Mouse (Mus musculus) intestine, postnatal 0 days (tissue): ENCODE measurements around the gene Cdkn2aipnl. TPM values are rescaled to one million over a fixed set of nuclear protein-coding genes. Genes with fewer than 3 reads are reported as not detected.

ENCODE experiments used
- ATAC-seq: fragments of 200-750 bp; cut with Nextera tagmentation; 2 replicates; pipeline ENCODE4 v1.8.0; 2017; ENCODE audit warnings: mild to moderate bottlenecking, moderate TSS enrichment, moderate library complexity
- H3K27ac ChIP-seq: fragments of 300-500 bp; sonication (generic); 2 replicates; pipeline ENCODE4 v1.5.1; 2014; ENCODE audit warnings: mild to moderate bottlenecking, low read depth, low read length, moderate library complexity
- H3K27me3 ChIP-seq: fragments of 300-500 bp; sonication (generic); replicated peaks from 2 replicates; pipeline ENCODE4 v1.6.1; 2014; ENCODE audit warnings: low read length, mixed read lengths; ENCODE audit not compliant: control insufficient read depth, insufficient read depth
- H3K36me3 ChIP-seq: fragments of 300-500 bp; sonication (generic); 2 replicates; pipeline ENCODE4 v1.6.1; 2014; ENCODE audit warnings: mild to moderate bottlenecking, moderate library complexity; ENCODE audit not compliant: control insufficient read depth, insufficient read depth
- H3K4me1 ChIP-seq: fragments of 300-500 bp; sonication (generic); replicated peaks from 2 replicates; pipeline ENCODE4 v1.6.1; 2014; ENCODE audit warnings: antibody characterized with exemption, low read length, mixed read lengths; ENCODE audit not compliant: control insufficient read depth, insufficient read depth
- H3K4me2 ChIP-seq: fragments of 300-500 bp; sonication (generic); replicated peaks from 2 replicates; pipeline ENCODE4 v1.6.1; 2014; ENCODE audit warnings: low read depth, mild to moderate bottlenecking, moderate library complexity
- H3K4me3 ChIP-seq: fragments of 300-500 bp; sonication (generic); 2 replicates; pipeline ENCODE4 v1.5.1; 2014; ENCODE audit warnings: low read depth, low read length
- H3K9ac ChIP-seq: fragments of 300-500 bp; sonication (generic); 2 replicates; pipeline ENCODE4 v1.6.1; 2014; ENCODE audit warnings: mild to moderate bottlenecking, low read depth, low read length
- H3K9me3 ChIP-seq: fragments of 300-500 bp; sonication (generic); 2 replicates; pipeline ENCODE4 v1.6.1; 2016; ENCODE audit warnings: mixed run types; ENCODE audit not compliant: control insufficient read depth
- CTCF ChIP-seq: sonication (generic); IDR thresholded peaks from 2 replicates; pipeline ENCODE4 v1.5.1; 2016; ENCODE audit warnings: low read depth, mild to moderate bottlenecking, control low read depth, antibody characterized with exemption, moderate library complexity
- WGBS: fragments of 180-500 bp; shearing (Covaris S2); extraction: QIAGEN DNeasy Blood & Tissue Kit; methylation state at CpG from one replicate; pipeline ENCODE4 v1.1.7; 2014; 5-methylcytosine and 5-hydroxymethylcytosine counted together
- polyA plus RNA-seq: library from polyadenylated mRNA; unstranded; fragments of >200 nt; fragmentation: Nextera tagmentation; extraction: Ambion mirVana; gene quantifications from 2 replicates; pipeline ENCODE4 v1.2.1, GENCODE M21; 2015

Gene Cdkn2aipnl
- polyA plus RNA-seq, 1 experiment from 2014 or later: 49.0 TPM

- no peak for TF ChIP-seq CTCF
- H3K27me3 ChIP-seq: no peaks in the 10 kb centered on the region
- no peak overlapping the region for H3K4me2 ChIP-seq
- H3K36me3 ChIP-seq: no peaks in the 10 kb centered on the region
- H3K4me1 ChIP-seq: no peaks in the 10 kb centered on the region
- no peak for ATAC-seq
- no peaks in the 10 kb centered on the region for H3K9me3 ChIP-seq
- 69% methylated on average over 1 of the region's 1 CpGs for WGBS
- no peak overlapping the region for H3K9ac ChIP-seq
- H3K4me3 ChIP-seq: no peak overlapping the region
- H3K27ac ChIP-seq: no peak overlapping the region
Observed at GRCm38 (mm10) chr11:51926385-51926784, 41.1 kb upstream of the Cdkn2aipnl start.

- Histone ChIP-seq H3K27me3 (no peaks in the 10 kb centered on the region), H3K4me1 (no peaks in the 10 kb centered on the region), H3K4me3 (no peak overlapping the region), H3K4me2 (no peak overlapping the region), H3K9ac (no peak overlapping the region), H3K27ac (no peak overlapping the region), H3K9me3 (no peaks in the 10 kb centered on the region), H3K36me3 (no peaks in the 10 kb centered on the region)
- no peak for TF ChIP-seq CTCF
- ATAC-seq: no peak
- 74% methylated on average over 2 of the region's 2 CpGs for WGBS
Observed at GRCm38 (mm10) chr11:51927106-51927505, 40.4 kb upstream of the Cdkn2aipnl start.

- TF ChIP-seq CTCF: no peak
- no peaks in the 10 kb centered on the region for H3K27me3 ChIP-seq
- no peak for ATAC-seq
Observed at GRCm38 (mm10) chr11:51931138-51931537, 36.3 kb upstream of the Cdkn2aipnl start.

DNA sequence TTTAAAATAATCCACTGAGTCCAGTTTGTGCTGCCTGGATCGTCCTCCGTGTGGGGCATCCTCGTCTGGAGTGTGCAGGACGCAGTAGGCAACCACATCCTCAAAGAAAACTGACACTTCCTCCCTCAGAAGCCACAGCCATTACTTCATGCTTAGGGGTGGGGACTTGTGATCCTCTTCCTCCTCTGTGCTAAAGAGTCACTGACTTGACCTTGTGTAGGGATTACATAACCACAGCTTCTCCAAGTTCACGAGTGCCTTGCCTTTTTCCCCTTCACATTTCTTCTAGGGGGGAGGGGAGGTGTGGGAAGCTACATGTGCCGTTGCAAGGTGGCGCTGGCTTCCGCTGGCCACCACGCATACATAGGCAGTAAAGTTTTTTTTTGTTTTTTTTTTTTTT, 35.7 kb upstream of the Cdkn2aipnl start:
- ATAC-seq: no peak

More at GRCm38 (mm10) chr11:51931138-51931537, 36.3 kb upstream of the Cdkn2aipnl start:
- Histone ChIP-seq H3K4me3 (no peak overlapping the region), H3K9me3 (no peaks in the 10 kb centered on the region), H3K36me3 (no peaks in the 10 kb centered on the region), H3K9ac (no peak overlapping the region), H3K4me1 (no peaks in the 10 kb centered on the region), H3K4me2 (no peak overlapping the region), H3K27ac (no peak overlapping the region)
- 70% methylated on average over 1 of the region's 1 CpGs for WGBS

GRCm38 (mm10) chr11:51934230-51934629, 33.2 kb upstream of the Cdkn2aipnl start:
- ATAC-seq: no peak
- no peak overlapping the region for H3K27ac ChIP-seq
- H3K9me3 ChIP-seq: no peaks in the 10 kb centered on the region
- H3K4me3 ChIP-seq: no peak overlapping the region
- no peaks in the 10 kb centered on the region for H3K36me3 ChIP-seq
- no peaks in the 10 kb centered on the region for H3K4me1 ChIP-seq
- no peak overlapping the region for H3K9ac ChIP-seq
- TF ChIP-seq CTCF: no peak
- 88% methylated on average over 3 of the region's 3 CpGs for WGBS
- H3K4me2 ChIP-seq: no peak overlapping the region
- H3K27me3 ChIP-seq: no peaks in the 10 kb centered on the region

More for the DNA sequence above, 35.7 kb upstream of the Cdkn2aipnl start:
- no peaks in the 10 kb centered on the region for H3K9me3 ChIP-seq
- no peaks in the 10 kb centered on the region for H3K36me3 ChIP-seq
- H3K27ac ChIP-seq: no peak overlapping the region
- TF ChIP-seq CTCF: no peak
- no peaks in the 10 kb centered on the region for H3K4me1 ChIP-seq
- no peak overlapping the region for H3K4me3 ChIP-seq
- no peak overlapping the region for H3K4me2 ChIP-seq
- H3K9ac ChIP-seq: no peak overlapping the region
- H3K27me3 ChIP-seq: no peaks in the 10 kb centered on the region
- WGBS: 77% methylated on average over 9 of the region's 9 CpGs

GRCm38 (mm10) chr11:51935636-51936434, 31.6 kb upstream of the Cdkn2aipnl start:
- no peak for ATAC-seq
- no peaks in the 10 kb centered on the region for H3K9me3 ChIP-seq
- no peaks in the 10 kb centered on the region for H3K4me1 ChIP-seq
- no peaks in the 10 kb centered on the region for H3K27me3 ChIP-seq
- no peaks in the 10 kb centered on the region for H3K36me3 ChIP-seq
- 53% methylated on average over 5 of the region's 5 CpGs for WGBS
- H3K27ac ChIP-seq: no peak overlapping the region
- TF ChIP-seq CTCF: peak; percentile 45; the same call in 1 of the 2 replicates
- no peak overlapping the region for H3K9ac ChIP-seq
- H3K4me3 ChIP-seq: no peak overlapping the region
- H3K4me2 ChIP-seq: no peak overlapping the region
